Mouse (Mus musculus): ENCODE data around the gene Col27a1. TPM values are rescaled to one million over a fixed set of nuclear protein-coding genes. Genes with fewer than 3 reads are reported as not detected.

Col27a1 gene
- polyA plus RNA-seq (2015; fragmentation: Nextera tagmentation; extraction: Ambion mirVana) = 19.1 and 22.3 TPM in 2 replicates

DNA sequence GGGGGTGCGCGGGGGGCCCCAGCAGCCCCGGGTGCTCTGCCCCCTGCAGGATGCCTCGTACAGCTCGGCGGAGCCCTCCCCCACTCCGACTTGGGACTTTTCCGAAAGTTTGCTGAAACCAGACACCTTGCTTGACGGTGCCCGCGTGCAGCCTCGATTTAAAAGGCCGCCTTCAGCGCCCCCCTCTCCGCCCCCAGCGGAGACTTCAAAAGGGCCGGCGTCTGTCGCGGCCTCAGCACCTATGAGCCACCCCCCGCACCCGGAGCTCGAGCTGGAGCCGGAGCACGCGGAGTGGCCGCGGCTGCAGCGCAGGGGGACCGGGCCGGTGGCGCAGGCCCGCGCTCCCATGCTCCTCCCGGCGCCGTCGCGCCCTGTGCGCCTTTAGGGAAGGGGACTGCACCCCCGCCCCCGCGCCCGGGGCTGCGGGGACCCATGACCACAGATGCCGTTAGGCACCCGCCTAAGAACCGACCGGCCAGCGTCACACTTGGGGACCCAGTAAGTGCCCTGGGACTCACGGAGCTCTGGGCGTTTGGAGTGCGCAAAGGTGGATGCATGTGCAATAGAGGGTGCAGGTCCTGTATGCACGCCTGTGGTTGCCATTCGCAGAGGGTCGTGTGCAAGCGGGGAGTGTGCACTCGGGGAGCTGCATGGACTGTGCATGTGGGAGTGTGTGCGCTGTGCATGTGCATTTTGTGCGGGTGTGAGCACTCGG lies at the start of gene Col27a1:
Gene Col27a1 (plus strand): TSS at position 98 of the 715 bp plus-strand sequence.
- 1% methylated on average over 61 of the region's 61 CpGs for WGBS
- Histone ChIP-seq H3K4me3 (replicated peaks) (peak within 1 kb of the TSS; percentile 78), H3K4me2 (replicated peaks) (peak within 1 kb of the TSS; percentile 98), H3K36me3 (no peaks in the 10 kb centered on the region), H3K27ac (replicated peaks) (0 out of 2 replicates have a peak within 1 kb of the TSS, but pooled peaks have one; percentile 17), H3K4me1 (peaks cover 49% of the 10 kb centered on the region), H3K9me3 (replicated peaks) (no peaks in the 10 kb centered on the region), H3K9ac (peak within 1 kb of the TSS; percentile 35), H3K27me3 (peaks cover 25% of the 10 kb centered on the region)
- 0 out of 2 replicates have a peak, but pooled peaks have one; percentile 27 for ATAC-seq (ENCODE audit: insufficient number of reproducible peaks, low FRiP score, low TSS enrichment, low read depth)

DNA sequence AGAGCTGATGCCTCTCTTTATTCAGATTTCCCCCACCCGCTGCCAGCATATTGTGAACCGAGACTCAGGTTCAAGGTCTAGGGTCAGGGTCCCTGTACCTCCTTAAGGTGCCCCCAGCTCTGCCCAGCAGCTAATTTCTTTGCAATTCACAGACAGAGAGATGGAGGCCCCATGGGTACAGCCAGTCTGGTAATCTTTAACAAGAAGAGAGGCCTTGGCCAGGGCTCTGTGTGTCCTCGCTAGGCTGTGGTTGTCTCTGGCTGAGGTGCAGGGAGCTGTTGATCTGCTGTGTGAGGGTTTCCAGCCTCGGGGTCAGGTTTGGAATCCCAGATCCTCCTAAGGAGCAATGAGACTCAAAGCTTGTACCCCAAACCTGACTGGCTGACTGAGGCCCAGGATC lies 48.2 kb upstream of the Col27a1 start:
- no peak overlapping the region for H3K27ac ChIP-seq (replicated peaks)
- no peaks in the 10 kb centered on the region for H3K36me3 ChIP-seq
- H3K9me3 ChIP-seq (replicated peaks) = no peaks in the 10 kb centered on the region
- H3K4me2 ChIP-seq (replicated peaks) = no peak overlapping the region
- H3K9ac ChIP-seq = no peak overlapping the region
- no peaks in the 10 kb centered on the region for H3K4me1 ChIP-seq
- 86% methylated on average over 4 of the region's 4 CpGs for WGBS
- ATAC-seq (ENCODE audit: insufficient number of reproducible peaks, low FRiP score, low TSS enrichment, low read depth) = no peak
- no peak overlapping the region for H3K4me3 ChIP-seq (replicated peaks)
- peaks cover 5% of the 10 kb centered on the region for H3K27me3 ChIP-seq

DNA sequence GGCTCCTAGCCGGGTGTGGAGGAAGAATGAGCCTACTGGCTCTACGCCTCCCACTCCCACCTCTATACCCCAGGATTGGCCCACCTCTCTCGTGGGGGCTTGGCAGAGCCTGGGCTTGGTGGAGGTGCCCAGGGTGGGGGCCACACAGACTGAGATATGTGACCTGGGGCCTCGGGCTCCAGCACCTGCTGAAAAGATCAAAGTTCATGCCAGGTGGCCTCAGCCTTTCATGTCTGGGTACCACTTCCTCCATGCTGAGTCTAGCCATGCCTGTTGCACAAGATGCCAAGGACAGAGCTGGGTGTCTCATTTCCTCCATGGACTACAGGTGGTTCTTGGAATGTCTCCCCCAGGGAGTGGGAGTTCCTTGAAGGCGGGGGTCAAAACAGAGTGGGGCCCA lies 47.5 kb upstream of the Col27a1 start:
- Histone ChIP-seq H3K9ac (no peak overlapping the region), H3K9me3 (replicated peaks) (no peaks in the 10 kb centered on the region)
- no peak for ATAC-seq (ENCODE audit: insufficient number of reproducible peaks, low FRiP score, low TSS enrichment, low read depth)

DNA sequence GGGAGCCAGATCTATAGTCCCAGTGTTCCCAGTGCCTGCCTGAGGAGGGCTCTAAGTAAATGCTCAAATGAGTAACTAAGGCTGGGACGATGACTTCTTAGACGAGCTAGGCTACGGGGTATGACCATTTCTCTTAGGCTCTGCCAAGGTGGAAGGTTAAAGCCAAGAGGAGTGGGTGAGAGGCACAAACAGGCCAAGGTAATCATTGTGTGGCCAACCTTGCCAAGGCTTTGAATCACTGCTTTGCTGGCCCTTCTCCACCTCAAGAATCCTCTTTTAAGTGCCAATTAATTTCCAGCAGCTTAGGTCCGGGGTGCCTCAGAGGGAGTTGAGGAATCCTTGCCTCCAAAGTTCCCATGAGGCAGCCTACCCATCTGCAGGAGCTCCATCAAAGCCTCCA lies 43.7 kb upstream of the Col27a1 start:
- no peak overlapping the region for H3K27ac ChIP-seq (replicated peaks)

More for the DNA sequence above, 47.5 kb upstream of the Col27a1 start:
- H3K4me1 ChIP-seq = no peaks in the 10 kb centered on the region
- H3K4me2 ChIP-seq (replicated peaks) = no peak overlapping the region
- peaks cover 12% of the 10 kb centered on the region for H3K27me3 ChIP-seq
- H3K4me3 ChIP-seq (replicated peaks) = no peak overlapping the region
- H3K27ac ChIP-seq (replicated peaks) = no peak overlapping the region
- 76% methylated on average over 5 of the region's 5 CpGs for WGBS
- H3K36me3 ChIP-seq = no peaks in the 10 kb centered on the region

DNA sequence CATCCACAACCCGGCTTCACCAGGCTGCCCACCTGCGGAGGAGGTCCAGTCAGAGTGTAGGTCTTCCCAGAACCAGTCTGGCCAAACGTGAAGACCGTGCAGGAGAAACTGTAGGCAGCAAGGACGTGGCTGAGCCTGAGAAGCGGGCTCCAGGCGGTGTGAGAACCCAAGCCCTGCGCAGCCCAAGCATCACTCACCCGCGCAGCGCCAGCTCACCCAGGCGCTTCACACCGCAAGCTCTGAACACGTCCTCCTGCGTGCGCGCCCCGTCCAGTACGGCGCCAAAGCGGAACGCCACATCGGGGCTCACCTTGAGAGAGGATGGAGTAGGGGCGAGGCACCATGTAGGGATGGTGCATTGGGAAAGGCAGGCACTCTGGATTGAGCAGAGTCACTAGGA lies 42.7 kb upstream of the Col27a1 start:
- Histone ChIP-seq H3K27ac (replicated peaks) (no peak overlapping the region), H3K9ac (no peak overlapping the region), H3K9me3 (replicated peaks) (no peaks in the 10 kb centered on the region), H3K27me3 (peaks cover 22% of the 10 kb centered on the region), H3K4me1 (no peaks in the 10 kb centered on the region), H3K4me3 (replicated peaks) (no peak overlapping the region), H3K36me3 (no peaks in the 10 kb centered on the region), H3K4me2 (replicated peaks) (no peak overlapping the region)
- ATAC-seq (ENCODE audit: insufficient number of reproducible peaks, low FRiP score, low TSS enrichment, low read depth) = no peak
- WGBS = 56% methylated on average over 24 of the region's 24 CpGs

More for the DNA sequence above, 43.7 kb upstream of the Col27a1 start:
- Histone ChIP-seq H3K4me3 (replicated peaks) (no peak overlapping the region), H3K4me2 (replicated peaks) (no peak overlapping the region), H3K36me3 (no peaks in the 10 kb centered on the region), H3K4me1 (no peaks in the 10 kb centered on the region), H3K9ac (no peak overlapping the region), H3K27me3 (peaks cover 22% of the 10 kb centered on the region), H3K9me3 (replicated peaks) (no peaks in the 10 kb centered on the region)
- WGBS = 84% methylated on average over 4 of the region's 4 CpGs
- no peak for ATAC-seq (ENCODE audit: insufficient number of reproducible peaks, low FRiP score, low TSS enrichment, low read depth)

DNA sequence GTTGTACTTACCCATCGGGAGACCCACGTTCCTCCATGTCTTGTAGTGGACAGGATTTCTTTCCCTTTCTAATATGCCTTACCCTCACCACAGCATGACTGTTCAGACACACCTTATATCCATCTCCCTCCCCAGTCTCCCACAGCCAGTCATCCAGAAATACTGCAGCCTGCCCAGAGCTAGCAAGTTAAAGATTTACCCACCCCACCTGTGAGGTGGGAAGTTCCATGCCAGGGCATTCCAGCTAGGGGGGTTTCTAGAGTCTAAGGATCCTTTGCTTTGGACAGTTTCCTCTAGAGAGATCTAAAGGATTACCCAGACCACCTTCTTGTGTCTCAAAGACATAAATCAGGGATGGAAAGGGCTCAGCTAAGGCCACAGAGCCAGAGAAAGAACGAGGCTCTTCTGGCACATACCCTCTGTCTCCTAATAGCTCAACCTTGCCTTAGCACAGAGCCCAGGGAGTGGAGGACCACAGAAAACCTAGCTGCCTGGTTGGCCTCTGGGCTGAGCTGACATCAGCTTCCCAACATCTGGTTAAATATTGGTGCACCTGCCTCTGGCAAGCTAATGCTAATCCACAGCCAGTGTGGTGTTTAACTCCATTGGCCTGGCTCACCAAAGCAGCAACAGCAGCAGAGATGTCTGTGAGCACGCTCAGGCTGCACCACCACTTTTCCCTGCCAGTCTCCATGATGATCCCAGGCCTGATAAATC lies 41.7 kb upstream of the Col27a1 start, which contains the start of gene Kif12:
Gene Kif12 (minus strand): TSS at position 163 of the 717 bp plus-strand sequence.
- WGBS = 73% methylated on average over 4 of the region's 4 CpGs
- Histone ChIP-seq H3K4me2 (replicated peaks) (no peak within 1 kb of the TSS), H3K27ac (replicated peaks) (no peak within 1 kb of the TSS)

DNA sequence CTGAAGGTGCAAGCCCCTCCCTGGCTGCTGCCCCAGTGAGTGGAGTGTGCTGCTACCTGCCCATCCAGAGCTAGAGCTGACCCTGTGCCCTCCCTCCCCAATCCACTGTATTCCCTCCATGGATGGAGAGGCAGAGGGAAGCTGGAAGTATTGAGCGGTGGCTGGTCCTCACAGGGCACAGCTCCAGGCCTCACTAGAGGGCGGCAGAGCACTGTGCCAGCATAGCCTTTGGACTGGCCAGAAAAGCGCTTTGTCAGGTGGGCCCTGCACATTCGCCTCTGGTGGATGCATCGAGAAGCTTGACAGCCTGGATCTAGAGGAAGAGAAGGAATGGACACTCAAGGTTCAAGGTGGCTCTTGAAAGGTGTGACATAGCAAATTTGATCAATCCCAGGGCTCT lies 32.2 kb upstream of the Col27a1 start:
- Histone ChIP-seq H3K4me3 (replicated peaks) (no peak overlapping the region), H3K4me1 (peaks cover 6% of the 10 kb centered on the region), H3K36me3 (no peaks in the 10 kb centered on the region), H3K9me3 (replicated peaks) (no peaks in the 10 kb centered on the region), H3K9ac (no peak overlapping the region), H3K27ac (replicated peaks) (no peak overlapping the region), H3K4me2 (replicated peaks) (no peak overlapping the region), H3K27me3 (no peaks in the 10 kb centered on the region)
- WGBS = 18% methylated on average over 5 of the region's 5 CpGs
- peak; percentile 66; the same call in 1 of the 2 replicates for ATAC-seq (ENCODE audit: insufficient number of reproducible peaks, low FRiP score, low TSS enrichment, low read depth)

More for the DNA sequence above, 41.7 kb upstream of the Col27a1 start, which contains the start of gene Kif12:
- H3K27me3 ChIP-seq = peaks cover 22% of the 10 kb centered on the region
- no peak within 1 kb of the TSS for H3K9ac ChIP-seq
- no peak within 1 kb of the TSS for H3K4me3 ChIP-seq (replicated peaks)
- no peak for ATAC-seq (ENCODE audit: insufficient number of reproducible peaks, low FRiP score, low TSS enrichment, low read depth)
- H3K36me3 ChIP-seq = no peaks in the 10 kb centered on the region
- H3K4me1 ChIP-seq = no peaks in the 10 kb centered on the region
- H3K9me3 ChIP-seq (replicated peaks) = no peaks in the 10 kb centered on the region

DNA sequence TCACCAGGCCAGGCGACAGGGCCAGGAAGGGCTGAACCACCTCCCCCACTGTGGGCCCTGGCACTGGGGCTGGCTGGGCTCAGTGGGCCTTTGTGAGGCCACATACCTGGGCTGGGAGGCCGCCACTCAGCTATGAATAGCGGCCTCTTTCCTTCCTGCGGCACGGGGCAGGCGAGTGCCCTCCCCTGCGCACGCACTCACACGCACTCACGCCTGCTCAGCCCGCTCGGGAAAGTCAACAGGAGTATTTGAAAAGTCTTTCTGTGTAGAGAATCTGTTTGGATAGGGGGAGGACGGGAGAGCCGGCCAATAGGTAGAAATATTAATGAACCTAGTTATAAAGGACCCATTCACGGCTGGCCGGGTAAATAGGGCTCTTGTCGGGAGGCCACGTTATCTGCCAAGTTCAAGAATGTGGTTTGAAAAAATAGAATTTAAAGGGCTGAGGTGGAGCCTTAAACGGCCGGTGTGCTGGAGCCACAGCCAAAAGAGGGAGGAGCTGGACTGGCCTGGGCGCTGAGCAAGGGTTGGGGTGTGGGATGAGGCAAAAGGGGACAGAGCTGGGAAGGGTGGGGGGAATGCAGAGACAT lies 27.4 kb upstream of the Col27a1 start:
- ATAC-seq (ENCODE audit: insufficient number of reproducible peaks, low FRiP score, low TSS enrichment, low read depth) = peak; percentile 76
- H3K36me3 ChIP-seq = no peaks in the 10 kb centered on the region
- peak overlapping the region; percentile 4; the same call in 1 of the 2 replicates for H3K27ac ChIP-seq (replicated peaks)
- no peak overlapping the region for H3K4me2 ChIP-seq (replicated peaks)
- no peaks in the 10 kb centered on the region for H3K9me3 ChIP-seq (replicated peaks)
- no peaks in the 10 kb centered on the region for H3K27me3 ChIP-seq
- 59% methylated on average over 21 of the region's 21 CpGs for WGBS
- H3K4me3 ChIP-seq (replicated peaks) = no peak overlapping the region
- H3K9ac ChIP-seq = no peak overlapping the region
- H3K4me1 ChIP-seq = peaks cover 14% of the 10 kb centered on the region

DNA sequence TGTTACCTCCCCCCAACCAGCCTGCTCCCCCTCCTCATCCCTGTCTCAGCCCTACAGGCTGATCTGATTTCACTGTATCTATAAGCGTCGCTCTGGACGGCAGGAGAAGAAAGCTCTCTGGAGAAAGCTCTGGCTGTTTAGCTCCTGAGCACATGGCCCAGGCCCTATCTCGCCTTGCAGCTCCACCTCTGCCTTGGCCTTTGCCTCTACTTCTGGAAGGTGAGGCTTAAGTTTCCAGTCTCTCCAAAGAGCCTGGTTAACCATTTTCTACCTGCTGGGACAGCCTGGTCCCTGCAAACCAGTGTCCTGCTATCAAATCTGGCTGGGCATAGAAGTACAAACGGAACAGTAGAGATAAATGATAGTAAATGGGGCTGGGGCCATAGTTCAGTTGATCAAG lies 22.2 kb upstream of the Col27a1 start:
- H3K36me3 ChIP-seq = no peaks in the 10 kb centered on the region
- WGBS = 49% methylated on average over 5 of the region's 5 CpGs
- no peak overlapping the region for H3K27ac ChIP-seq (replicated peaks)
- peaks cover 10% of the 10 kb centered on the region for H3K4me1 ChIP-seq
- H3K4me2 ChIP-seq (replicated peaks) = no peak overlapping the region
- peak; percentile 40; the same call in 1 of the 2 replicates for ATAC-seq (ENCODE audit: insufficient number of reproducible peaks, low FRiP score, low TSS enrichment, low read depth)
- no peaks in the 10 kb centered on the region for H3K27me3 ChIP-seq
- H3K4me3 ChIP-seq (replicated peaks) = no peak overlapping the region
- no peak overlapping the region for H3K9ac ChIP-seq
- H3K9me3 ChIP-seq (replicated peaks) = no peaks in the 10 kb centered on the region

DNA sequence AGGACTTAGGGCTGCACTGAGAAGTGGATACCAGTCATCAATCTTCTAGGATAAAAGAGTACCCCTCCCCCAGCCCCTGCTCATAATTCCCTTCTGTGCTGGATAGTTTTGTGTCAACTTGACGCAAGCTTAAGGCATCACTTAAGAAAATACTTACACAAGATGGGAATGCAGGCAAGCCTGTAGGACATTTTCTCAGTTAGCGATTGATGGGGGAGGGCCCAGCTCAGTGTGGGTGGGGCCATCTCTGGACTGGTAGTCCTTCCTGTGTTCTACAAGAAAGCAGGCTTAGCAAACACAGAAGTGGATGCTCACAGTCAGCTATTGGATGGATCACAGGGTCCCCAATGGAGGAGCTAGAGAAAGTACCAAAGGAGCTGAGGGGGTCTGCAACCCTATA lies 19.4 kb upstream of the Col27a1 start:
- Histone ChIP-seq H3K4me3 (replicated peaks) (no peak overlapping the region), H3K4me1 (peaks cover 10% of the 10 kb centered on the region), H3K36me3 (no peaks in the 10 kb centered on the region), H3K27ac (replicated peaks) (no peak overlapping the region), H3K9me3 (replicated peaks) (no peaks in the 10 kb centered on the region), H3K4me2 (replicated peaks) (no peak overlapping the region), H3K27me3 (no peaks in the 10 kb centered on the region), H3K9ac (no peak overlapping the region)
- 58% methylated on average over 2 of the region's 2 CpGs for WGBS
- ATAC-seq (ENCODE audit: insufficient number of reproducible peaks, low FRiP score, low TSS enrichment, low read depth) = no peak

DNA sequence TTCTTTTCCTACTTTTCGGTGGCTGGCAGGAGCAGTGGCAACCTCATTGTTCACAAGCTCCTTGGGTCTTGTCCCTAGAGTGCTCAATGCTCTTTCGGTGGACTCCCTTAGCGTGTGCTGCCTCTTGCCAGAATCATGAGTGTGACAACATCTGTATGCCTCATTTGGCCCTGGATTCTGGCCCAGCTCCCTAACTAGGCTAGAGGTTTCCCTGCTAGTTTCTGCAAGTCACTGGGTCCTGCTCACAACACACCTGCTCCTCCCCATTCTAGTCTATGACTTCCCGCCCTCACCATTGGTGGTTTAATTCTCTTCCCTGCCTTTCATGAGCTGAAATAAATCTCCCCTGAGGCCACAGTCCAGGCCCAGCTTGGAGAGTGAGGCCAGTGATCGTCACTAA lies 14.4 kb upstream of the Col27a1 start:
- WGBS = 76% methylated on average over 5 of the region's 5 CpGs
- H3K9ac ChIP-seq = no peak overlapping the region
- H3K4me1 ChIP-seq = no peaks in the 10 kb centered on the region
- no peak overlapping the region for H3K4me2 ChIP-seq (replicated peaks)
- ATAC-seq (ENCODE audit: insufficient number of reproducible peaks, low FRiP score, low TSS enrichment, low read depth) = no peak
- no peak overlapping the region for H3K27ac ChIP-seq (replicated peaks)
- H3K9me3 ChIP-seq (replicated peaks) = no peaks in the 10 kb centered on the region
- no peaks in the 10 kb centered on the region for H3K27me3 ChIP-seq
- no peak overlapping the region for H3K4me3 ChIP-seq (replicated peaks)
- H3K36me3 ChIP-seq = no peaks in the 10 kb centered on the region

All from embryonic facial prominence, embryonic 15.5 days (tissue).